Mouse (Mus musculus): ENCODE data around the gene Skp2.

DNA sequence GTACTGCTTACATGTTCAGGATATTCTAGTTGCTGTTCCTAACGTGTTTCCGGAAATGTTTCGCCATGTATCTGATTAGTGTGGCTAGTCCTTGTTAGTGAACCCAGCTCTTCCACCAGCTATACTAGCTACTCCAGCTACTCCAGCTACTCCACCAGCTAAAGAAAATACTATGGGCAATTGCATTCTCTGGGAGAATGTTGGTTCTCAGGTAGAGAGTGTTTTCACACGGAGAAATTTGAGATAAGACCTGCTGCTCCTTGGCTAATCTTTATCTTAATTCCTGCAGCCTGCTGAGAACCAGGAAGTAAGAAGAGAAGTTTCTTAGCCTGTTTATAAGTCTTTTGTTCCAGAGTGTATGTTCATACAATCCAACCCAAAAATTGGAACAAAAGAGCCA is 75.0 kb downstream of the Skp2 start:
- no peak for TF ChIP-seq POLR2A (IDR thresholded peaks at IDR 0.05; ENCODE audit: low read depth, low read length)
- TF ChIP-seq CTCF (IDR thresholded peaks at IDR 0.05; ENCODE audit: borderline replicate concordance, insufficient read depth, low read length), result no peak

Data from embryonic fibroblast, embryonic 13.5 days (primary cell).